Mouse (Mus musculus): ENCODE measurements around the gene Ambra1.

DNA sequence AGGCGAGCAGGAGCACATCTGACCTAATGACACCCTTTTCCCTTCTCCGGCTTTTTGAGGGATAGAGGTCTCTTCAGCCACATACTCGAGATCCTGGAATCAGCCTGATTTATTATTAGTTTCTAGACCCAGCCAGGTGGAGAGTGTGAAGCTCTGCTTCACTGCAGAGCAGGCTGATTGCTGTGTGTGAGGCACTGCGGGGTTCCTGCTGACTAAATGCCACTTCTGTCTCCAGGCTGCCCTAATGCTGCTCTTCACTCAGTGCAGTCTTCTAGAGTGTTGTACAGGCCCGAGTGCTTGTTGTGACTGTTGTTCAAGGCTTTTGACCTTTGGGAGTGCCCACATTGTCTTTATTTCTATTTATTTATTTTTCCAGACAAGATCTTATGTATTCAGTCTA is 172.4 kb downstream of the Ambra1 start:
- no peak for TF ChIP-seq POLR2A (IDR thresholded peaks at IDR 0.05; ENCODE audit: borderline replicate concordance, low read depth, low read length)
- no peak for TF ChIP-seq CTCF (IDR thresholded peaks at IDR 0.05; ENCODE audit: low read depth, low read length)
